Mouse (Mus musculus) liver, embryonic 12.5 days (tissue): ENCODE results near the gene Mrpl54. TPM values are rescaled to one million over a fixed set of nuclear protein-coding genes. Genes with fewer than 3 reads are reported as not detected.
A peak's percentile ranks its signal among the peaks of the same experiment; 100 is the strongest.

Experiments
- ATAC-seq: fragments of 200-750 bp; cut with Nextera tagmentation; 2 replicates; pipeline ENCODE4 v1.8.0; 2017; ENCODE audit warnings: moderate number of reproducible peaks, mild to moderate bottlenecking, moderate library complexity
- H3K27ac ChIP-seq: fragments of 300-500 bp; sonication (generic); 2 replicates; pipeline ENCODE4 v1.5.1; 2016; ENCODE audit warnings: mild to moderate bottlenecking
- H3K27me3 ChIP-seq: fragments of 300-500 bp; sonication (generic); replicated peaks from 2 replicates; pipeline ENCODE4 v1.6.1; 2016; ENCODE audit warnings: mild to moderate bottlenecking, moderate library complexity
- H3K36me3 ChIP-seq: fragments of 300-500 bp; sonication (generic); 2 replicates; pipeline ENCODE4 v1.6.1; 2016; ENCODE audit warnings: mild to moderate bottlenecking, moderate library complexity
- H3K4me1 ChIP-seq: fragments of 300-500 bp; sonication (generic); 2 replicates; pipeline ENCODE4 v1.6.1; 2016
- H3K4me2 ChIP-seq: fragments of 300-500 bp; sonication (generic); 2 replicates; pipeline ENCODE4 v1.6.1; 2016; ENCODE audit warnings: mild to moderate bottlenecking, moderate library complexity
- H3K4me3 ChIP-seq: fragments of 300-500 bp; sonication (generic); 2 replicates; pipeline ENCODE4 v1.5.1; 2016; ENCODE audit warnings: mild to moderate bottlenecking, moderate library complexity
- H3K9ac ChIP-seq: fragments of 300-500 bp; sonication (generic); 2 replicates; pipeline ENCODE4 v1.6.1; 2016; ENCODE audit warnings: mild to moderate bottlenecking, moderate library complexity
- H3K9me3 ChIP-seq: fragments of 300-500 bp; sonication (generic); replicated peaks from 2 replicates; pipeline ENCODE4 v1.6.1; 2016; ENCODE audit warnings: mild to moderate bottlenecking, moderate library complexity
- WGBS: fragments of 180-500 bp; shearing (Covaris S2); methylation state at CpG from one replicate; pipeline ENCODE4 v1.1.7; 2016; ENCODE audit not compliant: insufficient replicate concordance; 5-methylcytosine and 5-hydroxymethylcytosine counted together
- polyA plus RNA-seq: library from polyadenylated mRNA; unstranded; fragments of >200 nt; fragmentation: Nextera tagmentation; extraction: Ambion mirVana; gene quantifications from 2 replicates; pipeline ENCODE4 v1.2.1, GENCODE M21; 2016

Gene Mrpl54
- polyA plus RNA-seq, 1 experiment from 2014 or later, result 152 TPM

- H3K4me3 ChIP-seq, result peak overlapping the region; percentile 37
- H3K4me2 ChIP-seq, result peak overlapping the region; percentile 68
- H3K9me3 ChIP-seq, result no peaks in the 10 kb centered on the region
- H3K9ac ChIP-seq, result peak overlapping the region; percentile 53
- peaks cover 77% of the 10 kb centered on the region for H3K4me1 ChIP-seq
- no peaks in the 10 kb centered on the region for H3K27me3 ChIP-seq
- WGBS, result 12% methylated on average over 14 of the region's 14 CpGs
- peak; percentile 58 for ATAC-seq
- H3K27ac ChIP-seq, result peak overlapping the region; percentile 77
- peaks cover 39% of the 10 kb centered on the region for H3K36me3 ChIP-seq
Observed at GRCm38 (mm10) chr10:81302781-81303218, 36.1 kb upstream of the Mrpl54 start.

- no peaks in the 10 kb centered on the region for H3K27me3 ChIP-seq
- peaks cover 82% of the 10 kb centered on the region for H3K4me1 ChIP-seq
- no peak for ATAC-seq
- H3K4me3 ChIP-seq, result peak overlapping the region; percentile 37
- H3K36me3 ChIP-seq, result peaks cover 34% of the 10 kb centered on the region
- no peaks in the 10 kb centered on the region for H3K9me3 ChIP-seq
- H3K27ac ChIP-seq, result peak overlapping the region; percentile 77
- peak overlapping the region; percentile 68 for H3K4me2 ChIP-seq
- H3K9ac ChIP-seq, result peak overlapping the region; percentile 53
- WGBS, result 60% methylated on average over 4 of the region's 4 CpGs
Observed at GRCm38 (mm10) chr10:81302288-81302687, 35.6 kb upstream of the Mrpl54 start.

GRCm38 (mm10) chr10:81301321-81301720, 34.6 kb upstream of the Mrpl54 start:
- Histone ChIP-seq H3K36me3 (peaks cover 28% of the 10 kb centered on the region), H3K9me3 (no peaks in the 10 kb centered on the region), H3K4me3 (no peak overlapping the region), H3K27ac (peak overlapping the region; percentile 83), H3K4me1 (peaks cover 91% of the 10 kb centered on the region), H3K27me3 (no peaks in the 10 kb centered on the region), H3K9ac (no peak overlapping the region), H3K4me2 (no peak overlapping the region)
- WGBS, result 67% methylated on average over 9 of the region's 9 CpGs
- no peak for ATAC-seq

GRCm38 (mm10) chr10:81300352-81300907, 33.7 kb upstream of the Mrpl54 start:
- Histone ChIP-seq H3K9ac (no peak overlapping the region), H3K27ac (peak overlapping the region; percentile 83), H3K9me3 (no peaks in the 10 kb centered on the region), H3K4me3 (no peak overlapping the region), H3K4me2 (peak overlapping the region; percentile 19), H3K4me1 (peaks cover 100% of the 10 kb centered on the region), H3K27me3 (no peaks in the 10 kb centered on the region), H3K36me3 (peaks cover 28% of the 10 kb centered on the region)
- 76% methylated on average over 9 of the region's 9 CpGs for WGBS
- ATAC-seq, result peak; percentile 11; the same call in 1 of the 2 replicates

- peak overlapping the region; percentile 28; the same call in 1 of the 2 replicates for H3K9ac ChIP-seq
- peak overlapping the region; percentile 83 for H3K27ac ChIP-seq
- H3K9me3 ChIP-seq, result no peaks in the 10 kb centered on the region
- no peaks in the 10 kb centered on the region for H3K27me3 ChIP-seq
- peak overlapping the region; percentile 19; the same call in 1 of the 2 replicates for H3K4me2 ChIP-seq
- no peak for ATAC-seq
- 72% methylated on average over 14 of the region's 14 CpGs for WGBS
- peaks cover 31% of the 10 kb centered on the region; the same call in 1 of the 2 replicates for H3K36me3 ChIP-seq
- no peak overlapping the region for H3K4me3 ChIP-seq
- H3K4me1 ChIP-seq, result peaks cover 100% of the 10 kb centered on the region
Observed at GRCm38 (mm10) chr10:81299585-81300351, 33.0 kb upstream of the Mrpl54 start.

- H3K27ac ChIP-seq, result peak overlapping the region; percentile 83
- no peak for ATAC-seq
- H3K9ac ChIP-seq, result peak overlapping the region; percentile 28; the same call in 1 of the 2 replicates
- 69% methylated on average over 17 of the region's 17 CpGs for WGBS
- H3K27me3 ChIP-seq, result no peaks in the 10 kb centered on the region
- 0 out of 2 replicates have a peak overlapping the region, but pooled peaks have one; percentile 37 for H3K4me2 ChIP-seq
- no peaks in the 10 kb centered on the region for H3K9me3 ChIP-seq
- peaks cover 35% of the 10 kb centered on the region; the same call in 1 of the 2 replicates for H3K36me3 ChIP-seq
- H3K4me3 ChIP-seq, result no peak overlapping the region
- peaks cover 100% of the 10 kb centered on the region for H3K4me1 ChIP-seq
Observed at GRCm38 (mm10) chr10:81298369-81299100, 31.8 kb upstream of the Mrpl54 start.

- ATAC-seq, result no peak
- Histone ChIP-seq H3K4me2 (peak overlapping the region; percentile 37; the same call in 1 of the 2 replicates), H3K36me3 (peaks cover 35% of the 10 kb centered on the region; the same call in 1 of the 2 replicates), H3K4me3 (no peak overlapping the region), H3K9me3 (no peaks in the 10 kb centered on the region), H3K27me3 (no peaks in the 10 kb centered on the region), H3K9ac (peak overlapping the region; percentile 4; the same call in 1 of the 2 replicates), H3K4me1 (peaks cover 98% of the 10 kb centered on the region), H3K27ac (peak overlapping the region; percentile 83)
- 35% methylated on average over 10 of the region's 10 CpGs for WGBS
Observed at GRCm38 (mm10) chr10:81297845-81298244, 31.1 kb upstream of the Mrpl54 start.

GRCm38 (mm10) chr10:81297246-81297645, 30.5 kb upstream of the Mrpl54 start:
- no peaks in the 10 kb centered on the region for H3K9me3 ChIP-seq
- H3K4me1 ChIP-seq, result peaks cover 94% of the 10 kb centered on the region
- ATAC-seq, result no peak
- H3K4me3 ChIP-seq, result no peak overlapping the region
- 70% methylated on average over 6 of the region's 6 CpGs for WGBS
- peak overlapping the region; percentile 37; the same call in 1 of the 2 replicates for H3K4me2 ChIP-seq
- no peak overlapping the region; the same call in 1 of the 2 replicates for H3K9ac ChIP-seq
- peaks cover 35% of the 10 kb centered on the region; the same call in 1 of the 2 replicates for H3K36me3 ChIP-seq
- peak overlapping the region; percentile 83 for H3K27ac ChIP-seq
- no peaks in the 10 kb centered on the region for H3K27me3 ChIP-seq

- 76% methylated on average over 6 of the region's 6 CpGs for WGBS
- Histone ChIP-seq H3K4me1 (peaks cover 90% of the 10 kb centered on the region), H3K9ac (no peak overlapping the region), H3K36me3 (peaks cover 28% of the 10 kb centered on the region; the same call in 1 of the 2 replicates), H3K4me2 (peak overlapping the region; percentile 97), H3K27ac (peak overlapping the region; percentile 90; the same call in 1 of the 2 replicates), H3K4me3 (0 out of 2 replicates have a peak overlapping the region, but pooled peaks have one; percentile 81), H3K27me3 (peaks cover 12% of the 10 kb centered on the region), H3K9me3 (no peaks in the 10 kb centered on the region)
- no peak for ATAC-seq
Observed at GRCm38 (mm10) chr10:81295185-81295584, 28.5 kb upstream of the Mrpl54 start.

- no peak for ATAC-seq
- peaks cover 28% of the 10 kb centered on the region; the same call in 1 of the 2 replicates for H3K36me3 ChIP-seq
- H3K4me1 ChIP-seq, result peaks cover 84% of the 10 kb centered on the region
- peak overlapping the region; percentile 90; the same call in 1 of the 2 replicates for H3K27ac ChIP-seq
- no peaks in the 10 kb centered on the region for H3K9me3 ChIP-seq
- H3K9ac ChIP-seq, result peak overlapping the region; percentile 86
- 30% methylated on average over 8 of the region's 8 CpGs for WGBS
- H3K4me2 ChIP-seq, result peak overlapping the region; percentile 97
- H3K4me3 ChIP-seq, result peak overlapping the region; percentile 81
- H3K27me3 ChIP-seq, result peaks cover 20% of the 10 kb centered on the region
Observed at GRCm38 (mm10) chr10:81294442-81294841, 27.7 kb upstream of the Mrpl54 start.

GRCm38 (mm10) chr10:81293334-81294030, 26.7 kb upstream of the Mrpl54 start:
- Histone ChIP-seq H3K4me1 (peaks cover 84% of the 10 kb centered on the region), H3K4me2 (peak overlapping the region; percentile 97), H3K27me3 (peaks cover 20% of the 10 kb centered on the region), H3K36me3 (peaks cover 28% of the 10 kb centered on the region; the same call in 1 of the 2 replicates), H3K9me3 (no peaks in the 10 kb centered on the region), H3K9ac (peak overlapping the region; percentile 86), H3K4me3 (peak overlapping the region; percentile 81), H3K27ac (peak overlapping the region; percentile 90)
- no peak for ATAC-seq
- 2% methylated on average over 25 of the region's 25 CpGs for WGBS
